Mouse (Mus musculus): ENCODE measurements around the gene 1700023F06Rik. TPM values are rescaled to one million over a fixed set of nuclear protein-coding genes. Genes with fewer than 3 reads are reported as not detected.

The 1700023F06Rik gene
- polyA plus RNA-seq, 1 experiment from 2014 or later: 0.33 TPM

DNA sequence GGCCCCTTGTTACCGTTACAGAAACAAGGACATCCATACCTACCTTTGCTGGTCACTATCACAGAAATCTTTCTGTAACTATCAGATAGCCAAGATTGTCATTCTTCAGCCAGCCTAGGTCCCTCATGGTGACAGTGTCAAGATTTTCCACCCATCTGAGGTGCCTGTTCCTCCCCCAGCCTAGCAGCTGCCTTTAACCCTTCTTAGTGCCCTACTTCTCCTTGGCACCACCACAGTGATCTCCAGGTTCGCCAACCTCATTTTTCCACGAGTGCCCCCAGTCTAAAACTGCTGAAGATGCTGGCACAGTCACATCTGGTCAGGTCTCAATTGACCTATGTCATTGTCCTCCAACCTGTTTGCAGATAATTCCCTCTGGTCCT lies 38.3 kb downstream of the 1700023F06Rik start:
- Histone ChIP-seq H3K4me1 (peaks cover 15% of the 10 kb centered on the region), H3K27me3 (peaks cover 79% of the 10 kb centered on the region), H3K4me2 (peak overlapping the region; percentile 98), H3K9me3 (no peaks in the 10 kb centered on the region), H3K9ac (no peak overlapping the region), H3K36me3 (replicated peaks) (no peaks in the 10 kb centered on the region), H3K27ac (no peak overlapping the region), H3K4me3 (replicated peaks) (peak overlapping the region; percentile 67)
- 63% methylated on average over 3 of the region's 3 CpGs for WGBS
- no peak for ATAC-seq (ENCODE audit: low FRiP score)

DNA sequence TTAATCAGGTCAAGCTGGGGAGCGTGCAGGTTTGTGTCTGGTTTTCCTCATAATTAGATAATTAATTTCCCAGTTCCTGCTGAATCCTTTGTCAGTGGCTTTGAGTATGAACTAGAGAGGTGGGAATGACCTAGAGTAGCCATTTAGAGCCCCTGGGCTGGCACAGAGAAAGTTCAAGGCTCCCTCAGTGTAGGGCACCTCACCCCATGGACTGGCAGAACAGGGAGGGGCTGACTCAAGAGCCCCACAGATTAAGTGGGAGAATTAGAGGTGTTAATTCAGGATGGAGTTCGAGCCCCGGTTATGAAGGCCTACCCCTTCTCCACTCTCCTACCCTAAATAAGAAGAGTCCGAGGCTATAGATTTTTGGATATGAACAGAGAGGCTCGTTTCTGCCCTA lies 38.7 kb downstream of the 1700023F06Rik start:
- H3K4me3 ChIP-seq (replicated peaks): no peak overlapping the region
- 85% methylated on average over 5 of the region's 5 CpGs for WGBS
- peaks cover 75% of the 10 kb centered on the region for H3K27me3 ChIP-seq
- no peak overlapping the region for H3K4me2 ChIP-seq
- H3K9me3 ChIP-seq: no peaks in the 10 kb centered on the region
- H3K27ac ChIP-seq: no peak overlapping the region
- H3K36me3 ChIP-seq (replicated peaks): no peaks in the 10 kb centered on the region
- H3K4me1 ChIP-seq: peaks cover 11% of the 10 kb centered on the region
- no peak overlapping the region for H3K9ac ChIP-seq
- no peak for ATAC-seq (ENCODE audit: low FRiP score)

GRCm38 (mm10) chr11:103168690-103169390 lies 39.5 kb downstream of the 1700023F06Rik start:
- Histone ChIP-seq H3K27me3 (peaks cover 67% of the 10 kb centered on the region), H3K9me3 (no peaks in the 10 kb centered on the region), H3K9ac (no peak overlapping the region), H3K36me3 (replicated peaks) (no peaks in the 10 kb centered on the region), H3K4me3 (replicated peaks) (no peak overlapping the region), H3K4me1 (peaks cover 11% of the 10 kb centered on the region), H3K4me2 (no peak overlapping the region), H3K27ac (no peak overlapping the region)
- WGBS: 28% methylated on average over 9 of the region's 9 CpGs
- no peak for ATAC-seq (ENCODE audit: low FRiP score)

GRCm38 (mm10) chr11:103164391-103164790 lies 44.0 kb downstream of the 1700023F06Rik start:
- H3K9me3 ChIP-seq: no peaks in the 10 kb centered on the region
- no peak overlapping the region for H3K9ac ChIP-seq
- no peak overlapping the region for H3K4me3 ChIP-seq (replicated peaks)
- WGBS: 41% methylated on average over 10 of the region's 10 CpGs
- H3K27me3 ChIP-seq: peaks cover 22% of the 10 kb centered on the region
- ATAC-seq (ENCODE audit: low FRiP score): no peak
- no peaks in the 10 kb centered on the region; the same call in 1 of the 2 replicates for H3K4me1 ChIP-seq
- H3K4me2 ChIP-seq: no peak overlapping the region
- H3K27ac ChIP-seq: no peak overlapping the region
- no peaks in the 10 kb centered on the region for H3K36me3 ChIP-seq (replicated peaks)

DNA sequence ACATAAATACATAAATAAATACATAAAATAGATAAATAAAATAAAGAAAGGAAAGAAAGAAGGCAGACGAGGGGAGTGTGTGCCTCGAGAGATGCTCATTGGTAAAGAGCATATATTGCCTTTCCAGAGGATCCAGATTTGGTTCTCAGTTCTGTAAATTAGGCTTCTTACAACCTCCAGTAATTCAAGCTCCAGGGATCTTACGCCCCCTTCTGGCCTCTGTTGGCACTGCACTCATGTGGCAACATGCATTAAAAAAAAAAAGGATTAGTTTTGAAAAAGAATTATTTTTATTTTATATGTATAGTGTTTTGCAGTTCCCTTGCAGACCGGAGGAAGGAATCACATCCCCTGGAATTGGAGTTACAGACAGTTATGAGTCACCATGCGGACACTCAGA lies 46.2 kb downstream of the 1700023F06Rik start:
- WGBS: 92% methylated on average over 5 of the region's 5 CpGs

GRCm38 (mm10) chr11:103161449-103161848 lies 46.9 kb downstream of the 1700023F06Rik start:
- no peak for ATAC-seq (ENCODE audit: low FRiP score)
- Histone ChIP-seq H3K4me3 (replicated peaks) (no peak overlapping the region), H3K9me3 (no peaks in the 10 kb centered on the region), H3K36me3 (replicated peaks) (no peaks in the 10 kb centered on the region), H3K4me2 (no peak overlapping the region), H3K27me3 (no peaks in the 10 kb centered on the region), H3K27ac (no peak overlapping the region), H3K4me1 (peaks cover 8% of the 10 kb centered on the region), H3K9ac (no peak overlapping the region)
- 66% methylated on average over 6 of the region's 7 CpGs for WGBS

More for the DNA sequence above, 46.2 kb downstream of the 1700023F06Rik start:
- ATAC-seq (ENCODE audit: low FRiP score): no peak
- Histone ChIP-seq H3K27me3 (no peaks in the 10 kb centered on the region), H3K27ac (no peak overlapping the region), H3K4me1 (peaks cover 8% of the 10 kb centered on the region), H3K4me2 (no peak overlapping the region), H3K9me3 (no peaks in the 10 kb centered on the region), H3K36me3 (replicated peaks) (no peaks in the 10 kb centered on the region), H3K4me3 (replicated peaks) (no peak overlapping the region), H3K9ac (no peak overlapping the region)

- H3K4me1 ChIP-seq: peaks cover 8% of the 10 kb centered on the region
- no peaks in the 10 kb centered on the region for H3K27me3 ChIP-seq
- no peak overlapping the region for H3K27ac ChIP-seq
- WGBS: 91% methylated on average over 11 of the region's 11 CpGs
- H3K9me3 ChIP-seq: no peaks in the 10 kb centered on the region
- no peak for ATAC-seq (ENCODE audit: low FRiP score)
- no peak overlapping the region for H3K9ac ChIP-seq
- H3K4me2 ChIP-seq: no peak overlapping the region
- no peak overlapping the region for H3K4me3 ChIP-seq (replicated peaks)
- no peaks in the 10 kb centered on the region for H3K36me3 ChIP-seq (replicated peaks)
Observed at GRCm38 (mm10) chr11:103160738-103161137, 47.6 kb downstream of the 1700023F06Rik start.

- no peak overlapping the region for H3K27ac ChIP-seq
- no peaks in the 10 kb centered on the region for H3K27me3 ChIP-seq
- H3K9ac ChIP-seq: 0 out of 2 replicates have a peak overlapping the region, but pooled peaks have one; percentile 25
- peaks cover 8% of the 10 kb centered on the region for H3K4me1 ChIP-seq
- H3K4me2 ChIP-seq: peak overlapping the region; percentile 48
- peak; percentile 87 for ATAC-seq (ENCODE audit: low FRiP score)
- no peaks in the 10 kb centered on the region for H3K36me3 ChIP-seq (replicated peaks)
- peak overlapping the region; percentile 20 for H3K4me3 ChIP-seq (replicated peaks)
- H3K9me3 ChIP-seq: no peaks in the 10 kb centered on the region
- under 1% methylated on average over 25 of the region's 25 CpGs for WGBS
Observed at GRCm38 (mm10) chr11:103158621-103159478, 49.5 kb downstream of the 1700023F06Rik start.

DNA sequence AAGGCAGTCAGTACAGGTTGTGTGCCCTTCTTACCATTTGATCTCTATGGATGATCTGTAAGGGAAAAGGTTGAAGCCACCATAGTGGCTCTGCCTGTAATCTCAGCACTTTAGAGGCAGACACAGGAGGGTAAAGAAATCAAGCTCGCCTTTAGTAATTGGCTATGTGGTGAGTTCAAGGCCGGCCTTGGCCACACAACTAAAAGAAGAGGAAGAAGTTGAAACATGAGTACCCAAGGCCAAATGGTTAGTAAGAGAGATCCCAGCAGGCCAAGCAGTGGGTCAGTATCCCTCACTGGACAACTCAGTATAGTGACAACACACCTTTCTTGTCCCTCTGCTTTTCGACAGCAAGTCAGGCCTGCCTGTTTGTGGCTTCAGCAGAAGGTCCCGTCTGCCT lies 58.6 kb downstream of the 1700023F06Rik start:
- Histone ChIP-seq H3K9ac (no peak overlapping the region), H3K27me3 (no peaks in the 10 kb centered on the region), H3K36me3 (replicated peaks) (no peaks in the 10 kb centered on the region), H3K4me1 (peaks cover 3% of the 10 kb centered on the region; the same call in 1 of the 2 replicates), H3K27ac (no peak overlapping the region), H3K9me3 (no peaks in the 10 kb centered on the region), H3K4me2 (no peak overlapping the region), H3K4me3 (replicated peaks) (no peak overlapping the region)
- ATAC-seq (ENCODE audit: low FRiP score): no peak
- 92% methylated on average over 4 of the region's 4 CpGs for WGBS

Other genes starting within 250 kb of the 1700023F06Rik start
- 49.0 and 56.2 TPM in 2 replicates for gene Nmt1, start 180.4 kb downstream of the 1700023F06Rik start, polyA plus RNA-seq (2016; fragmentation: Nextera tagmentation; extraction: Ambion mirVana)
- 190 and 210 TPM in 2 replicates for gene Dcakd, start 180.2 kb downstream of the 1700023F06Rik start, polyA plus RNA-seq (2016; fragmentation: Nextera tagmentation; extraction: Ambion mirVana)
- gene Plcd3, start 106.9 kb downstream of the 1700023F06Rik start, polyA plus RNA-seq (2016; fragmentation: Nextera tagmentation; extraction: Ambion mirVana): 1.4 and 1.5 TPM in 2 replicates
- 5.7 and 7.1 TPM in 2 replicates for gene Acbd4, start 106.9 kb downstream of the 1700023F06Rik start, polyA plus RNA-seq (2016; fragmentation: Nextera tagmentation; extraction: Ambion mirVana)
- gene Hexim1, start 92.3 kb downstream of the 1700023F06Rik start, polyA plus RNA-seq (2016; fragmentation: Nextera tagmentation; extraction: Ambion mirVana): 3.4 TPM in 2 replicates
- 10.1 and 11.8 TPM in 2 replicates for gene Hexim2, start 76.1 kb downstream of the 1700023F06Rik start, polyA plus RNA-seq (2016; fragmentation: Nextera tagmentation; extraction: Ambion mirVana)
- 1.1 TPM in 2 replicates for gene Fmnl1, start 37.5 kb downstream of the 1700023F06Rik start, polyA plus RNA-seq (2016; fragmentation: Nextera tagmentation; extraction: Ambion mirVana)
- not detected in 2 replicates for gene Spata32, start 9.9 kb upstream of the 1700023F06Rik start, polyA plus RNA-seq (2016; fragmentation: Nextera tagmentation; extraction: Ambion mirVana)
- 4.6 and 4.7 TPM in 2 replicates for gene Map3k14, start 58.9 kb upstream of the 1700023F06Rik start, polyA plus RNA-seq (2016; fragmentation: Nextera tagmentation; extraction: Ambion mirVana)
- 3.2 and 3.7 TPM in 2 replicates for gene Arhgap27, start 155.1 kb upstream of the 1700023F06Rik start, polyA plus RNA-seq (2016; fragmentation: Nextera tagmentation; extraction: Ambion mirVana)
- 10.3 and 11.1 TPM in 2 replicates for gene Plekhm1, start 204.1 kb upstream of the 1700023F06Rik start, polyA plus RNA-seq (2016; fragmentation: Nextera tagmentation; extraction: Ambion mirVana)